Mouse (Mus musculus): Measurements from ENCODE around the gene Prf1. TPM values are rescaled to one million over a fixed set of nuclear protein-coding genes. Genes with fewer than 3 reads are reported as not detected.

Gene Prf1
- total RNA-seq, 2 experiments from 2014 or later, result not detected

DNA sequence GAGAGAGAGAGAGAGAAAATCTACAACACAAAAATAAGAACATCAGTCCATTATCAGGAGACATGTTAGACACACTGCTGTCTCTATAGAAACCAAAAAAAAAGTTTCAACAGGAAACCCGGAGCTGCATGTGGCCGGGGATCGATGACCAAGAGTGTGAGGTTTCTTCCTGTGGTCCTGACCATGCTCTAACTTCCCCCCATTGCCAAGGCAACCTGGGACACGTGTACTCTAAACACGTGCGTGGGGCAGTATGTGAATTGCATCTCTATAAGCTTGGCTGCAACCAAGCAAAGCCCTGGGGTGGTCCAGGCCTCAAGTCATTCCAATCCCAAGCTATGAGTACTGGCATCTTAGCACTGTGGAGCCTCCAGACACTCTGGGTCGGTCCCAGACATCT, 36.9 kb downstream of the Prf1 start:
- no peak for DNase-seq (ENCODE audit: low spot score in 2 of 2)
- intact Hi-C loops (cut with DNase I), result no loop called here

- intact Hi-C loops (cut with DNase I), result loop anchor here (1.0 to 5.0 kb wide), 2 partner anchors 59 to 137 kb away; no protein-coding TSS in a partner anchor
- DNase-seq (ENCODE audit: low spot score in 2 of 2), result peak; percentile 73 to 91
These were observed 38.5 kb downstream of the Prf1 start for GRCm38 (mm10) chr10:61336137-61336536.

- no peak for DNase-seq (ENCODE audit: low spot score in 2 of 2)
- intact Hi-C loops (cut with DNase I), result loop anchor here (1.0 to 5.0 kb wide), 2 partner anchors 59 to 137 kb away; no protein-coding TSS in a partner anchor
These were observed 39.0 kb downstream of the Prf1 start for GRCm38 (mm10) chr10:61336592-61336991.

DNA sequence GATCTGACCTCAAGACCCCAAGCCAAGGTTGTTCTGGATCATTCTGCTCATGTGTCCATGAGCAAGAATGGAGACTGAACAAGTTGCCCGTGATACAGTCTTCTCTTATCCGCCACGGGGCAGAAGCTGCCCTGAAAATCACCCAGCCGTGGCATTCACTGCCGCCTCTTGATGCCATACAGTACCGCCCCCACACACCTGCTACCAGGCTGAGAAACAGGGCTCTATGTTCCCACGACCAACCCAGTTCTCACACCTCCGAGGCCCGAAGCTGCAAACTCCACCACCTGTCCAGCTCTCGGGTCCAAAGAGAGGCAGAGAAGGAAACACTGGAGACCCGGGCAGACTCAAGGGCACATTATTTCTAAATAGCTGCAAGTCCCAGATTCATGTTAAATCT, 40.0 kb downstream of the Prf1 start:
- intact Hi-C loops (cut with DNase I), result loop anchor here (5.0 kb wide), 1 partner anchor 60 kb away; no protein-coding TSS in a partner anchor
- DNase-seq (ENCODE audit: low spot score in 2 of 2), result peak in 1 of 2 experiments; percentile 26

DNA sequence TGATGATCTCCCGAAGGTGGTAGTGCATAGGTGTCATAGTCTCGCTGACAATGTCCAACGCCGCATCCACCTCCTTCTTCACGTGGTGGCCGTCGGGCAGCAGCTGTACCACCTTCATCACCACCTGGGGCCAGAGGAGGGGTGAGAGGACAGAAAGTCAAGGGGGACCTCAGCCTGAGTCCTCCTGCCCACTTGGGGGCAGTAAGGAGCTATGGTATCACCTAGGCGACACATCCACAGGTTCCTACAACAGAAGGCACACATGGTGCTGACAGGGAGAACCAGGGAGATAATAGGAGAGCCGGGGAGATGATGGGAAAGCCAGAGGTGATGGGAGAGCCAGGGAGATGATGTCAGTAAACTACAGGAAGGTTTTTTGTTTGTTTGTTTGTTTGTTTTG, 41.6 kb downstream of the Prf1 start:
- intact Hi-C loops (cut with DNase I), result loop anchor here (5.0 kb wide), 1 partner anchor 62 kb away; no protein-coding TSS in a partner anchor
- DNase-seq (ENCODE audit: low spot score in 2 of 2), result no peak

GRCm38 (mm10) chr10:61340247-61340646, 42.6 kb downstream of the Prf1 start:
- intact Hi-C loops (cut with DNase I), result loop anchor here (2.0 to 10.0 kb wide), 3 partner anchors 59 to 317 kb away; no protein-coding TSS in a partner anchor
- no peak for DNase-seq (ENCODE audit: low spot score in 2 of 2)

DNA sequence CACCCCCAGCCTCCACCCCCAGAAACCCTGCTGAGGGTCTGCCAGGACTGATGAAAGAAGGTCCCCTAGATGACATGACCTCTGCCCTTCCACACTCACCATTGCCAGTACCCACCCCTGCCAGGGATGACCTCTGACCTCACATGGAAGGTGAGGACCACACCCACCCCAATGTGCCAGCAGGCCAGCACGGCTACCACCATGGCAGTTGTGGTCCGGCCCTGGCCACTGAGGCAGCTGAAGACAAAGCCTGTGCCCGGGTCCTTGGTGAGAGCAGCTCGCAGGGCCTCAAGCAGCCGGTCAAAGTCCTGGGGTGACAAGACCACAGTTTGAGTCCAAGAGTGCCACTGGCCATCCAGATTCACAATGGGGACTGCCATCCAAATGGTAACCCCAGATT, 43.4 kb downstream of the Prf1 start:
- intact Hi-C loops (cut with DNase I), result loop anchor here (2.0 to 10.0 kb wide), 3 partner anchors 58 to 316 kb away; no protein-coding TSS in a partner anchor
- no peak for DNase-seq (ENCODE audit: low spot score in 2 of 2)

GRCm38 (mm10) chr10:61341557-61341956, 43.9 kb downstream of the Prf1 start:
- intact Hi-C loops (cut with DNase I), result loop anchor here (2.0 to 10.0 kb wide), 3 partner anchors 57 to 316 kb away; no protein-coding TSS in a partner anchor
- peak; percentile 82 to 83 for DNase-seq (ENCODE audit: low spot score in 2 of 2)

- intact Hi-C loops (cut with DNase I), result loop anchor here (5.0 to 10.0 kb wide), 2 partner anchors 262 to 315 kb away; no protein-coding TSS in a partner anchor
- no peak for DNase-seq (ENCODE audit: low spot score in 2 of 2)
These were observed 45.1 kb downstream of the Prf1 start for GRCm38 (mm10) chr10:61342750-61343149.

GRCm38 (mm10) chr10:61343950-61344349, 46.3 kb downstream of the Prf1 start:
- peak; percentile 49 to 59 for DNase-seq (ENCODE audit: low spot score in 2 of 2)
- intact Hi-C loops (cut with DNase I), result loop anchor here (5.0 to 10.0 kb wide), 2 partner anchors 261 to 313 kb away; no protein-coding TSS in a partner anchor

GRCm38 (mm10) chr10:61345179-61345578, 47.5 kb downstream of the Prf1 start:
- DNase-seq (ENCODE audit: low spot score in 2 of 2), result no peak
- intact Hi-C loops (cut with DNase I), result loop anchor here (10.0 kb wide), 1 partner anchor 260 kb away; no protein-coding TSS in a partner anchor

- DNase-seq (ENCODE audit: low spot score in 2 of 2), result no peak
- intact Hi-C loops (cut with DNase I), result loop anchor here (10.0 kb wide), 1 partner anchor 258 kb away; no protein-coding TSS in a partner anchor
These were observed 48.7 kb downstream of the Prf1 start for GRCm38 (mm10) chr10:61346374-61346773.

- DNase-seq (ENCODE audit: low spot score in 2 of 2), result no peak
- intact Hi-C loops (cut with DNase I), result no loop called here
These were observed 53.6 kb downstream of the Prf1 start for GRCm38 (mm10) chr10:61351216-61351615.

Other genes starting within 250 kb of the Prf1 start
- 1 to 10 TPM; 8.6 to 9.4 TPM for gene Pcbd1, start 208.5 kb upstream of the Prf1 start, total RNA-seq (2021)
- gene Sgpl1, start 150.1 kb upstream of the Prf1 start, total RNA-seq (2021), result 10 to 100 TPM; 21.8 to 24.3 TPM
- 1 to 10 TPM; 1.3 to 2.1 TPM for gene Tbata, start 125.9 kb upstream of the Prf1 start, total RNA-seq (2021)
- gene Adamts14, start 24.4 kb upstream of the Prf1 start, total RNA-seq (2021), result under 1 TPM; 0.66 to 0.70 TPM
- 10 to 100 TPM; 15.0 to 15.1 TPM for gene Pald1, start 85.7 kb downstream of the Prf1 start, total RNA-seq (2021)
- under 1 TPM; 0.25 to 0.33 TPM for gene Nodal, start 120.1 kb downstream of the Prf1 start, total RNA-seq (2021)
- 10 to 100 TPM; 43.0 to 45.8 TPM for gene Eif4ebp2, start 154.8 kb downstream of the Prf1 start, total RNA-seq (2021)
- gene Lrrc20, start 178.0 kb downstream of the Prf1 start, total RNA-seq (2021), result 10 to 100 TPM; 13.0 to 13.9 TPM